Mouse (Mus musculus) heart, embryonic 12.5 days (tissue): ENCODE results near the gene Gkap1. TPM values are rescaled to one million over a fixed set of nuclear protein-coding genes. Genes with fewer than 3 reads are reported as not detected.
A peak's percentile ranks its signal among the peaks of the same experiment; 100 is the strongest.

ENCODE experiments used
- ATAC-seq: fragments of 200-750 bp; cut with Nextera tagmentation; 2 replicates; pipeline ENCODE4 v1.8.0; 2017; ENCODE audit warnings: moderate TSS enrichment, moderate library complexity; ENCODE audit not compliant: insufficient number of reproducible peaks, low FRiP score
- H3K27ac ChIP-seq: fragments of 300-500 bp; sonication (generic); 2 replicates; pipeline ENCODE4 v1.5.1; 2016; ENCODE audit warnings: mild to moderate bottlenecking, moderate library complexity; ENCODE audit not compliant: poor library complexity, severe bottlenecking
- H3K27me3 ChIP-seq: fragments of 300-500 bp; sonication (generic); replicated peaks from 2 replicates; pipeline ENCODE4 v1.6.1; 2016; ENCODE audit warnings: mild to moderate bottlenecking, moderate library complexity
- H3K36me3 ChIP-seq: fragments of 300-500 bp; sonication (generic); 2 replicates; pipeline ENCODE4 v1.6.1; 2016; ENCODE audit warnings: mild to moderate bottlenecking, moderate library complexity
- H3K4me1 ChIP-seq: fragments of 300-500 bp; sonication (generic); replicated peaks from 2 replicates; pipeline ENCODE4 v1.6.1; 2016; ENCODE audit warnings: mild to moderate bottlenecking
- H3K4me2 ChIP-seq: fragments of 300-500 bp; sonication (generic); 2 replicates; pipeline ENCODE4 v1.6.1; 2016; ENCODE audit warnings: mild to moderate bottlenecking, moderate library complexity
- H3K4me3 ChIP-seq: fragments of 300-500 bp; sonication (generic); 2 replicates; pipeline ENCODE4 v1.5.1; 2016; ENCODE audit warnings: mild to moderate bottlenecking
- H3K9ac ChIP-seq: fragments of 300-500 bp; sonication (generic); 2 replicates; pipeline ENCODE4 v1.6.1; 2016; ENCODE audit warnings: mild to moderate bottlenecking, moderate library complexity
- H3K9me3 ChIP-seq: fragments of 300-500 bp; sonication (generic); replicated peaks from 2 replicates; pipeline ENCODE4 v1.6.1; 2016; ENCODE audit warnings: mild to moderate bottlenecking, moderate library complexity
- WGBS: fragments of 180-500 bp; shearing (Covaris S2); methylation state at CpG from one replicate; pipeline ENCODE4 v1.1.7; 2016; 5-methylcytosine and 5-hydroxymethylcytosine counted together
- polyA plus RNA-seq: library from polyadenylated mRNA; unstranded; fragments of >200 nt; fragmentation: Nextera tagmentation; extraction: Ambion mirVana; gene quantifications from 2 replicates; pipeline ENCODE4 v1.2.1, GENCODE M21; 2016

Gene Gkap1
- polyA plus RNA-seq, 1 experiment from 2014 or later: 25.4 TPM

DNA sequence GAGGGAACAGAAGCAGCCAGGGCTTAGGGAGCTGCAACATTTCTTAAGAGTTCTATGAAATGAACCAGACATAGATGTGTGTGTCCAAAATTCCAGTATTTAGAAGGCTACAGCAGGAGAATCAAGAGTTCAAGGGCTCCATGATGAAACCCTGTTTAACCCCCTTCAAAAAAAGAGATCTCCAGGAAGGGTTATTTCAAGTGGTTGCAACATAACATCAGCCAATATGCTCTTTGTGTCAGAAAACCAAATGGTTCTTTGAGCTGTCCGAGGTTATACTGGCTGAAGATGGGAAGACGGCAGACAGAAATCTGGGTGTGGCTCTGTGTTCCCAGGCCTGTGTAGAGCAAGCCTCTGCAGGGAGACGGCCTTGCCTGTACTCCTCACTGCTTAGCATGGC is 20.1 kb upstream of the Gkap1 start:
- peaks cover 3% of the 10 kb centered on the region for H3K27me3 ChIP-seq
- no peak overlapping the region for H3K4me2 ChIP-seq
- H3K27ac ChIP-seq: no peak overlapping the region
- H3K9ac ChIP-seq: no peak overlapping the region
- H3K4me3 ChIP-seq: no peak overlapping the region
- peaks cover 6% of the 10 kb centered on the region; the same call in 1 of the 2 replicates for H3K9me3 ChIP-seq
- ATAC-seq: no peak
- no peaks in the 10 kb centered on the region for H3K36me3 ChIP-seq
- H3K4me1 ChIP-seq: peaks cover 15% of the 10 kb centered on the region
- 71% methylated on average over 3 of the region's 3 CpGs for WGBS

DNA sequence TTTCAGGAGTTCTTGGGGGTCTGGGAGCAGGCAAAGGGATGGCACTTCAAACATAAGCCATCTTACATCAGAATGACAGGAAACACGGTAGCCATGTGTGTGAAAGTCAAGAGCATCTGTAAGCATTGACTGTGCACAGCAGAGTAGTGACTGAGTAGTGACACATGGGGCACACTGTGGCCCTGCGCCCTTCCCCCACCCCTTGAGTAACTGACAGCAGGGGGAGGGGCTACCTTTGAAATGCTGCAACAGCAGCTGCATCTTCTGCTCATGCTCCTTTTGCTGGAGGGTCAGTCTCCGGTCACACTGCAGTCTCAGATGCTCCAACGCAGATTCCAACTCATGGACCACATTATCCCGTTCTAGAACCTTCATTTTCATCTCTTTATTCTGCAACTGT is 17.3 kb upstream of the Gkap1 start:
- Histone ChIP-seq H3K27me3 (peaks cover 3% of the 10 kb centered on the region), H3K9ac (no peak overlapping the region), H3K9me3 (no peaks in the 10 kb centered on the region), H3K4me2 (no peak overlapping the region), H3K4me3 (no peak overlapping the region), H3K4me1 (peaks cover 15% of the 10 kb centered on the region), H3K27ac (no peak overlapping the region), H3K36me3 (no peaks in the 10 kb centered on the region)
- no peak for ATAC-seq
- 24% methylated on average over 5 of the region's 5 CpGs for WGBS

DNA sequence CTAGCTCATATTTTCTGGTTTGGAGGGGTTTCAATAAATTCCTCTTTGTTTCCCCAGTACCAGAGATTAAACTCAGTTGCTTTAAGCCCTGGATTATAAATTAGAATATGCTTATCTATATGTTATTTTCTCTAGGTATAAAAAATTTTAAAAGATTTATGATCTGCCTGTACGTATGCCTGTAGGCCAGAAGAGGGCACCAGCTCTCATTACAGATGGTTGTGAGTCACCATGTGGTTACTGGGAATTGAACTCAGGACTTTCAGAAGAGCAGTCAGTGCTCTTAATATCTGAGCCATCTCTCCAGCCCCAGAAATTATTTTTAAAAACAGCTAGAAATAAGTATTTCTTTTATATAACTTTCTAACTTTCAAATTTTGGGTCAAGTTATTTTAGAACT is 13.8 kb upstream of the Gkap1 start:
- no peak overlapping the region for H3K27ac ChIP-seq
- no peak overlapping the region for H3K4me3 ChIP-seq
- H3K9me3 ChIP-seq: no peaks in the 10 kb centered on the region
- no peak for ATAC-seq
- peaks cover 15% of the 10 kb centered on the region for H3K4me1 ChIP-seq
- H3K4me2 ChIP-seq: no peak overlapping the region
- peaks cover 7% of the 10 kb centered on the region for H3K27me3 ChIP-seq
- H3K9ac ChIP-seq: no peak overlapping the region
- no peaks in the 10 kb centered on the region for H3K36me3 ChIP-seq
- WGBS: 76% methylated on average over 1 of the region's 1 CpGs

DNA sequence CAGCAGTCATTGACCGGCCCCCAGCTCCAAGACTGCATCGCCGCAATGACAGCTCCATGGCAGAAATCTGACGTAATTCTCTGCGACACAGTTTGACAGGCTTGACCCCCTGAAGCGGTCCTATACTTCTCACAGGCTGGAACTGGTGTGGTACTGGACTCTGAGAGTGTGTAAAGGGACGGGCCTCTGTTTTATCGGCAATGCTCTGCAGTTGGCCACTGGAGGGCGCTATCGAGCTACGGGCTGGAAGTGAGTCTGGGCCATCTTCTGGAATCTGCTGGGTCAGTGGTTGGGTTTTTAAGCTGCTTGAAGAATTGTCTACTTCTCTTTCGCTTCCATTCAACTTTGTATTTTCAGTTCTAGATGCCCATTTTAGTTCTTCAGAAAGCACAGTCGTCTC is 12.3 kb upstream of the Gkap1 start:
- no peak overlapping the region for H3K4me2 ChIP-seq
- ATAC-seq: peak; percentile 59; the same call in 1 of the 2 replicates
- H3K4me3 ChIP-seq: no peak overlapping the region
- H3K27ac ChIP-seq: no peak overlapping the region
- H3K4me1 ChIP-seq: peaks cover 16% of the 10 kb centered on the region
- no peaks in the 10 kb centered on the region for H3K9me3 ChIP-seq
- no peak overlapping the region for H3K9ac ChIP-seq
- H3K36me3 ChIP-seq: no peaks in the 10 kb centered on the region
- WGBS: 12% methylated on average over 13 of the region's 13 CpGs
- H3K27me3 ChIP-seq: peaks cover 6% of the 10 kb centered on the region

DNA sequence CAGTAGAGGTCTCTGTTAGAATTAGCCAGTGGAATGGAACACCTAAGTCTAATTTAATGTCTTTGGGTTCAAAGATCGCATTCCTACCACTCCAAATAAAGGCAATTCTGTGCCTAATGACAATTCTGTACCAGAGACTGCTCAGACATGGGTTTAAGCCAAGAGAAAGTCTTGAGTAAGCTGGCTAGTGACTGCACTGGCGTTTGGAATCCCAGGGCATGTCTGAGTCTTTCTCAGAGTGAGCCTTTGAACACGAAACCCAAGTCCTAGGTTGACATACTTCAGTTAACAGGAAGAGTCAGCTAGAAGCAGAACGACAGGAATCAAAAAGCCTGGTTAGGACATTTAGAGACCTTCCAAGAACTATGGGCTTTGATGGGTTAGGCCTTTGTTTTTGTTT is 8.0 kb upstream of the Gkap1 start:
- no peak overlapping the region for H3K4me2 ChIP-seq
- 69% methylated on average over 4 of the region's 4 CpGs for WGBS
- no peak overlapping the region for H3K4me3 ChIP-seq
- H3K9me3 ChIP-seq: no peaks in the 10 kb centered on the region
- H3K4me1 ChIP-seq: 0 out of 2 replicates have a peak, but pooled peaks cover 3% of the 10 kb centered on the region
- 0 out of 2 replicates have a peak, but pooled peaks cover 4% of the 10 kb centered on the region for H3K27me3 ChIP-seq
- ATAC-seq: no peak
- no peak overlapping the region for H3K9ac ChIP-seq
- H3K36me3 ChIP-seq: no peaks in the 10 kb centered on the region
- no peak overlapping the region for H3K27ac ChIP-seq

DNA sequence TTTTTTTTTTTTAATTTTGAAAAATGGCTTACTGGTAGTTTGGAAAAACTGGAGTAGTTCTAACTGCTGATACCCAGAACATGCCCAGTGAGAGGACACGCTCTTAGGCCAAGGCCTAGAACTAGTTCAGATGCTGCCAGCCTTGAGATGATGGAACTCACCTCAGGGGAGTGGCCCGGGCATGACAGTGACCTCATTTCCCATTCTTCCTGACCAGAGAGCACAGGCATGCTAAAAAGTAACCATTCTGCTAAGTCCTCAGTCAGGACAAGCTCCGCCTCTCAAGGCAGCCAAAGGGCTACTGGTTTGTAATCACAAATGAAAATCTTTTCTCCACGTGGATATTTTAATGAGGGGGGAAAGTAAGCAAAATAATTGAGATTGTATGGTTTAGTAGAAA is 6.4 kb upstream of the Gkap1 start:
- Histone ChIP-seq H3K4me2 (no peak overlapping the region), H3K4me1 (0 out of 2 replicates have a peak, but pooled peaks cover 3% of the 10 kb centered on the region)
- WGBS: 64% methylated on average over 4 of the region's 4 CpGs

DNA sequence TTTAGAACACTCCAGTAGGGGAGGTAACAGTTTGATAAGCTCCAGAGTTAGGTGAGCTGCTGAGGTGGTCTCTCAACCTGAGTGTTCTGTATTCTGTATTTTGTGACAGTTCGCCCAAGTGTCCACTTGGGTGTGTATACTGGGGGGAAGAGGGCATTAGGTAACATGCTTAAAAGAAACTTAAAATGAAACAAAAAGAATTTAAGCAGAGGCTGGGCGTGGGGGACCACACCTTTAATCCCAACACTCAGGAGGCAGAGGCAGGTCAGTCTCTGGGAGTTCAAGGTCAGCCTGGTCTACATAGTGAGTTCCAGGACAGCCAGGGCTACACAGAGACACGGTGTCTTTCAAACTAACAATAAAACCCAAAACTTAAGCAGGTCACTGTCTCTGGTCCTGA is 5.0 kb upstream of the Gkap1 start:
- H3K27ac ChIP-seq: no peak overlapping the region
- no peak overlapping the region for H3K9ac ChIP-seq
- 0 out of 2 replicates have a peak, but pooled peaks cover 6% of the 10 kb centered on the region for H3K27me3 ChIP-seq
- no peaks in the 10 kb centered on the region for H3K9me3 ChIP-seq
- 0 out of 2 replicates have a peak, but pooled peaks cover 3% of the 10 kb centered on the region for H3K4me1 ChIP-seq
- ATAC-seq: no peak
- no peak overlapping the region for H3K4me2 ChIP-seq
- 82% methylated on average over 3 of the region's 3 CpGs for WGBS
- H3K36me3 ChIP-seq: no peaks in the 10 kb centered on the region
- no peak overlapping the region for H3K4me3 ChIP-seq

More for the DNA sequence above, 6.4 kb upstream of the Gkap1 start:
- Histone ChIP-seq H3K9me3 (no peaks in the 10 kb centered on the region), H3K36me3 (no peaks in the 10 kb centered on the region), H3K9ac (no peak overlapping the region), H3K4me3 (no peak overlapping the region), H3K27ac (no peak overlapping the region), H3K27me3 (0 out of 2 replicates have a peak, but pooled peaks cover 4% of the 10 kb centered on the region)
- no peak for ATAC-seq

DNA sequence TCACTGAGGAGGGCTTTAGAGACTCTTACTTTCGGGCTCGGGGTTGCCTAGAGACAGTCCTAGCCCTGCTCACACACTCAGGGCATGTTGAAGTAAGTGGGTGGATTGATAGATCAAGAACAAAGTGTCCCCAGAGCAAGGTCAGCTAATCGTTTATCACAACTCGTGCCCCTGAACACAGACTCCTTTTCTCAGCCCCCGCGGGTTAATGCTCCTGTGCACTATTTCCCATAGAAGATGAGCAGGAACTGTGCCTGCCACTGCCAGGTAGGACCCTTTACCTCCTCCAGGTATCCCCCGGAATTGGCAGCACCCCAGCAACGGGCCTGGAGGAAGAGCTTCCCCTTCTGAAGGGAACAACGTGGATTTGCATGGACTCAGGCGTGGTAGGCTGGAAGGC is 757 bp upstream of the Gkap1 start:
- Histone ChIP-seq H3K9me3 (no peaks in the 10 kb centered on the region), H3K27ac (no peak overlapping the region), H3K4me2 (no peak overlapping the region), H3K9ac (no peak overlapping the region), H3K4me3 (no peak overlapping the region), H3K36me3 (no peaks in the 10 kb centered on the region), H3K27me3 (0 out of 2 replicates have a peak, but pooled peaks cover 4% of the 10 kb centered on the region), H3K4me1 (peaks cover 14% of the 10 kb centered on the region)
- no peak for ATAC-seq
- 72% methylated on average over 10 of the region's 10 CpGs for WGBS

DNA sequence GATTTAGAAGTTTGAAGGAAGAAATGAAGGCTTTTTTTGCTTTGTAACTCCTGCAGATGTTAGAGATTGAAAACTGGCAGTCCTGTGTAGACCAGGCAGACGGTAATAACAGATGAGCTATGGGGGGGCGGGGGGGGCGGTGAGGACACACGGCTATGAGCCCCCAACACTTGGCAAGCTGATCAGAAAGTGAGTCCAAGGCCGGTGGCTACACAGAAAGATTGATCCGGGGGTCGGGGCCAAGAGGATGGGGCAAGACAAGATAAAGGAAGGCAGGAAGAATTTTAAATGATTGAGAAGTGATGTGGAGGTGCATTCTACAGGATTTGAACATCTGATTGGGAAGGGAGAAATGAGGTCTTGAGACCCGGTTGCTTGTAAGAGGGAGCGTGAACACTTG is 423 bp downstream of the Gkap1 start:
- H3K27me3 ChIP-seq: 0 out of 2 replicates have a peak, but pooled peaks cover 4% of the 10 kb centered on the region
- H3K4me2 ChIP-seq: peak overlapping the region; percentile 87
- H3K4me1 ChIP-seq: peaks cover 18% of the 10 kb centered on the region
- whole genome bisulfite sequencing: 21% methylated on average over 9 of the region's 9 CpGs
- H3K9ac ChIP-seq: peak overlapping the region; percentile 88; the same call in 1 of the 2 replicates
- no peaks in the 10 kb centered on the region for H3K9me3 ChIP-seq
- H3K36me3 ChIP-seq: no peaks in the 10 kb centered on the region
- H3K4me3 ChIP-seq: peak overlapping the region; percentile 80
- no peak overlapping the region for H3K27ac ChIP-seq
- ATAC-seq: no peak

DNA sequence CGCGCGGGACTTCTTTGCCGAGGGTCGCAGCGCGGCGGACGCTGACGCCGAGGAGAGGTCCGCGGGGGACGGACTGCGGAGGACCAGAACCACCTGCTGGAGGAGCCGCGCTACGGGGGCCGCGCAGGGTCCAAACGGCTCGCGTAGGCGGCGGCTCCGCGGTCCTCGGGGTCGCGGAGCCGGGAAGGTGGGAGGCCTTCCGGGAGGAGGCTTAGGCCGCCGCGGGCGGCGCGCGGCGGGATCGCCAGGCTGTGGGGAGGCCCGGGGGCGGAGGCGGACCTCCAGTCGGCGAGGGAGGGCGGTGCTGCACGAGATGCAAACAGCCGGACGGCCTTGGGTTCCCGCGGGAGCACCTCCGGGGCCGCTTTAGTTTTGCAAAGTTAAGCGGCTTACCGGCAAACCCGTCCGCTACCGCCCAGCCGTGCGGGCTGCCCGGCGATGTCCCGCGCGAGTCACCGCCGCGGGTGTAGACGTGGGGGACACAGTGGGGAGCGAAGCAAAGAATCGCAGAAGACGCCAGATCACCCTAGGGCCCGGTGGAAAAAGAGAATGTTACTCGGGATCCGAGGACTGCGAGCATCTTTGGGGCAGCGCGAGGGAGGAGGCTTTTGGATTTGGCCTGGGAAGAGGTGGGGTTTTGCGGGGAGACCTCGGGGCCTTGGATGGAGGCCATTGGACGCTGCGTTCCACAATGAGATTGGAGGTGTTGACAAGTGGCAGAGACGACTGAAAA is 1.1 kb downstream of the Gkap1 start:
- Histone ChIP-seq H3K9ac (peak overlapping the region; percentile 88), H3K27me3 (0 out of 2 replicates have a peak, but pooled peaks cover 4% of the 10 kb centered on the region), H3K27ac (peak overlapping the region; percentile 49), H3K9me3 (no peaks in the 10 kb centered on the region), H3K4me3 (peak overlapping the region; percentile 80), H3K36me3 (no peaks in the 10 kb centered on the region), H3K4me2 (peak overlapping the region; percentile 87), H3K4me1 (peaks cover 18% of the 10 kb centered on the region)
- 0% methylated on average over 84 of the region's 84 CpGs for WGBS
- peak; percentile 88 for ATAC-seq

DNA sequence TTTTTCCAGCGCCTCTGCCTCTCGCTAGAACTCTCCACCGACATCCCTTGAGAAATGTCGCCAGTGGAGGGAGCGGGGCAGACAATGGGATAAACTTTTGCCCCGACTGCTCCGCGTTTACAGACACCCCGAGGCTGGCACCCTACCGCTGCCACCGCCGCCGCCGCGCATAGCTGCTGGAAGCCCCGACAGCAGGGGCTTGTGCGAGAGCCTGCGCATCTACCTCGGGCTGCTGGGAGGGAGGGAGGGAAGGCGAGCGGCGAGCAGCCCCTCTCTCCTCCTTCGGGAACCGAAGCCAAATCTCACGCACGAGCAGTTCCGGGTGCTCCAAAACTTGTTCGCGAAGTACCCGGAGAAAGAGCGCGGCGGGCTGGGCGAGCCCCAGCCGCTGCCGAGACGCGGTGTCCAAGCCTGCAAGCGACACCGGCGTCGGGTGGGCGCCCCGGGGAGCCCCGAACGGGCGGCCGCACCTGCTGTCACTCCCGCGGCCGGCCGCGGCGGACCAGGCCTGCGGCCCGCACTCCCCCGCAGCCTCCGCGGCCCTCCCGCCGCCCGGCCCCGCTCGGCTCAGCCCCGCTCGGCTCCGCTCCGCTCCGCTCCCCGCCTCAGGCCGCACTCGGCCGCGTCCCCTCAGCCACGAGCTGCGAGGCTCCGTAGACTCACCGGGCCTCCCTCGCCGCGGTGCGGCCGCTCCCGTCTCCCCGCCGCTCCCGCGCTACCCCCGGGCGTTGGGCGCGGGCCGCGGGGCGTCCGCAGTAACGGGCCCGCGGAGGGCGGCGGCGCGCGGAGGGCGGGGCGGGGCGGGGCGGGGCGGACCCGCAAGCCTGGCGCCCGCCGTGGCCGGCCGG is 1.9 kb downstream of the Gkap1 start:
- WGBS: 1% methylated on average over 105 of the region's 115 CpGs
- peak; percentile 79 for ATAC-seq
- peak overlapping the region; percentile 80 for H3K4me3 ChIP-seq
- H3K4me2 ChIP-seq: peak overlapping the region; percentile 87
- H3K4me1 ChIP-seq: peaks cover 18% of the 10 kb centered on the region
- peak overlapping the region; percentile 49 for H3K27ac ChIP-seq
- 0 out of 2 replicates have a peak, but pooled peaks cover 4% of the 10 kb centered on the region for H3K27me3 ChIP-seq
- H3K36me3 ChIP-seq: no peaks in the 10 kb centered on the region
- H3K9ac ChIP-seq: peak overlapping the region; percentile 88
- no peaks in the 10 kb centered on the region for H3K9me3 ChIP-seq
